Comparison of ENCODE assay signal across 13 mouse cellular contexts in the genomic region with DNA sequence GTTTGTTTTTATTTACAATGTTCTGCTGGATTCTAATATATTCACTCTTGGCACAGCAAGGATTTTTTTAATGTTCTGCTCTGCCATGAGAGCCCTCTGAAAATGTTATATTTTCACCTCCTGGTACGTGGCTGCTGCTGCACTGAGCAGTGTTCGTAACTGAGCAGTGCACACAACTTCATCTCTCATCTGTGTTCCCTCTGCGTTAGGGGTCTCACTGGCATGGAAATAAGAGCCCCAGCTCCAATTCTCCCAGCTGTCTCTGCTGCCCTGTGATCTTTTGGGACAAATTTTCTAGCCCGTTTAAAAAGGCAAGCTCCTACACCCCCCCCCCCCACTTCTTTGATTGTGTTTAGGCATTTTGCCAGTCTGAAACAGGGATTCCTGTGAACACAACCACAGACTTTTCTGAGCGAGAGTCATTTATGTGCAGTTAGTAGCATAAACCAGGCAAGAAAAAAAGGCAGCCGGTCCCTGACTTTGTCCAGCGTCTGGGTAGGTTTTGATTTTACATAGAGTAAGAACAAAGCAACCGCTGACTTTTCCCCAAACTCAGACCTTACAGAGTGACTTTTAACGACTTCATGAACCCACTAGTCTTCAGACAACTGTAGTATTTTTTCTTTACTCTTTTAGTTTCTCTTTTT. TPM values are rescaled to one million over a fixed set of nuclear protein-coding genes. Genes with fewer than 3 reads are reported as not detected.
DNase-seq lines count a peak whose midpoint lies in the region; ATAC-seq lines count a peak whose summit lies in the region.
"Had no signal": no experiment of that assay in that cellular context is flagged by ENCODE, and none has a peak within 500 bp of the region (broad histone marks: within the 10 kb centered on the region; RNA-seq: fewer than 3 reads in every experiment).

No protein-coding gene starts in this region.

- H3K36me3 ChIP-seq in hindbrain, embryonic 10.5 days: no peaks in the 10 kb centered on the region
- no peaks in the 10 kb centered on the region for H3K36me3 ChIP-seq in hindbrain, embryonic 11.5 days (ENCODE audit: control insufficient read depth, insufficient read depth, low read length)
- no peaks in the 10 kb centered on the region for H3K36me3 ChIP-seq in embryonic facial prominence, embryonic 14.5 days (ENCODE audit: control insufficient read depth, insufficient read depth, low read length)
- H3K36me3 ChIP-seq in midbrain, embryonic 14.5 days (ENCODE audit: control insufficient read depth, insufficient read depth, low read length): no peaks in the 10 kb centered on the region
- H3K36me3 ChIP-seq: liver, embryonic 13.5 days had no signal

- no peak for ATAC-seq in hindbrain, embryonic 11.5 days (ENCODE audit: low FRiP score)
- ATAC-seq in embryonic facial prominence, embryonic 14.5 days (ENCODE audit: low read depth): peak; percentile 76; the same call in 1 of the 2 replicates
- no peak; the same call in 1 of the 2 replicates for ATAC-seq in midbrain, embryonic 14.5 days (ENCODE audit: low FRiP score, low TSS enrichment)

- H3K4me2 ChIP-seq in hindbrain, embryonic 11.5 days (replicated peaks; ENCODE audit: low read depth, low read length): no peak overlapping the region
- H3K4me2 ChIP-seq in embryonic facial prominence, embryonic 14.5 days (ENCODE audit: low read depth, low read length): peak overlapping the region; percentile 49
- H3K4me2 ChIP-seq in midbrain, embryonic 14.5 days (ENCODE audit: low read length): peak overlapping the region; percentile 11; the same call in 1 of the 2 replicates
- H3K4me2 ChIP-seq: liver, embryonic 13.5 days had no signal

- peaks cover 6% of the 10 kb centered on the region; the same call in 1 of the 2 replicates for H3K4me1 ChIP-seq in hindbrain, embryonic 10.5 days (replicated peaks)
- no peaks in the 10 kb centered on the region for H3K4me1 ChIP-seq in hindbrain, embryonic 11.5 days (replicated peaks; ENCODE audit: control insufficient read depth, insufficient read depth, low read length)
- peaks cover 9% of the 10 kb centered on the region; the same call in 1 of the 2 replicates for H3K4me1 ChIP-seq in embryonic facial prominence, embryonic 14.5 days (ENCODE audit: control insufficient read depth, insufficient read depth, low read length)
- H3K4me1 ChIP-seq in midbrain, embryonic 14.5 days (ENCODE audit: control insufficient read depth, insufficient read depth, low read length): no peaks in the 10 kb centered on the region
- H3K4me1 ChIP-seq: liver, embryonic 13.5 days had no signal

- peak; percentile 7 for DNase-seq in hindbrain, embryonic 10.5 days (ENCODE audit: low spot score)
- no peak for DNase-seq in hindbrain, embryonic 11.5 days (ENCODE audit: low spot score)
- peak; percentile 72 for DNase-seq in embryonic facial prominence, embryonic 14.5 days (ENCODE audit: low spot score)
- DNase-seq in forelimb bud, embryonic 11.5 days (ENCODE audit: low read depth, low spot score): peak; percentile 44
- peak; percentile 48 for DNase-seq in midbrain, embryonic 14.5 days
- no peak for DNase-seq in c-Kit-positive CD71-positive TER-119-positive erythroid progenitor cells, embryonic 14.5 days (ENCODE audit: low spot score)
- DNase-seq in cerebellum, adult 9-11 months: no peak
- no peak for DNase-seq in frontal cortex, postnatal 36 days (ENCODE audit: low spot score in 2 of 2)
- DNase-seq: cerebellum, postnatal 25 days; gastrocnemius, postnatal 25 days; kidney, postnatal 36 days; liver, embryonic 13.5 days; spleen, adult 18-20 months had no signal

- no peak overlapping the region for H3K4me3 ChIP-seq in hindbrain, embryonic 10.5 days
- no peak overlapping the region for H3K4me3 ChIP-seq in hindbrain, embryonic 11.5 days (ENCODE audit: low read depth, low read length)
- H3K4me3 ChIP-seq in embryonic facial prominence, embryonic 14.5 days (ENCODE audit: low read depth, low read length): peak overlapping the region; percentile 20; the same call in 1 of the 2 replicates
- no peak overlapping the region for H3K4me3 ChIP-seq in midbrain, embryonic 14.5 days (replicated peaks; ENCODE audit: low read depth, low read length)
- H3K4me3 ChIP-seq: liver, embryonic 13.5 days had no signal

- 46% methylated on average over 9 of the region's 9 CpGs for WGBS in hindbrain, embryonic 10.5 days
- 41% methylated on average over 9 of the region's 9 CpGs for WGBS in hindbrain, embryonic 11.5 days
- WGBS in embryonic facial prominence, embryonic 14.5 days: 13% methylated on average over 9 of the region's 9 CpGs
- WGBS in midbrain, embryonic 14.5 days: 22% methylated on average over 9 of the region's 9 CpGs

- no peak overlapping the region for H3K27ac ChIP-seq in hindbrain, embryonic 10.5 days
- no peak overlapping the region for H3K27ac ChIP-seq in hindbrain, embryonic 11.5 days (ENCODE audit: low read depth, low read length)
- H3K27ac ChIP-seq in embryonic facial prominence, embryonic 14.5 days (replicated peaks; ENCODE audit: low read depth, low read length): peak overlapping the region; percentile 79
- no peak overlapping the region for H3K27ac ChIP-seq in midbrain, embryonic 14.5 days (replicated peaks; ENCODE audit: low read depth, low read length)
- H3K27ac ChIP-seq: liver, embryonic 13.5 days had no signal

- no peak overlapping the region for H3K9ac ChIP-seq in hindbrain, embryonic 11.5 days (ENCODE audit: low read depth, low read length)
- no peak overlapping the region for H3K9ac ChIP-seq in embryonic facial prominence, embryonic 14.5 days (ENCODE audit: low read depth, low read length)
- no peak overlapping the region for H3K9ac ChIP-seq in midbrain, embryonic 14.5 days (replicated peaks; ENCODE audit: low read length)
- H3K9ac ChIP-seq: liver, embryonic 13.5 days had no signal

- no peaks in the 10 kb centered on the region for H3K9me3 ChIP-seq in hindbrain, embryonic 10.5 days
- no peaks in the 10 kb centered on the region for H3K9me3 ChIP-seq in hindbrain, embryonic 11.5 days (ENCODE audit: control insufficient read depth, low read length)
- H3K9me3 ChIP-seq in embryonic facial prominence, embryonic 14.5 days (ENCODE audit: control insufficient read depth, low read length): no peaks in the 10 kb centered on the region
- no peaks in the 10 kb centered on the region for H3K9me3 ChIP-seq in midbrain, embryonic 14.5 days (ENCODE audit: control insufficient read depth, low read length)
- H3K9me3 ChIP-seq: liver, embryonic 13.5 days had no signal

- peaks cover 5% of the 10 kb centered on the region; the same call in 1 of the 2 replicates for H3K27me3 ChIP-seq in hindbrain, embryonic 10.5 days (ENCODE audit: insufficient read depth, poor library complexity, severe bottlenecking)
- H3K27me3 ChIP-seq in hindbrain, embryonic 11.5 days (ENCODE audit: control insufficient read depth, insufficient read depth, low read length): no peaks in the 10 kb centered on the region
- no peaks in the 10 kb centered on the region for H3K27me3 ChIP-seq in embryonic facial prominence, embryonic 14.5 days (replicated peaks; ENCODE audit: control insufficient read depth, insufficient read depth, low read length)
- no peaks in the 10 kb centered on the region for H3K27me3 ChIP-seq in midbrain, embryonic 14.5 days (ENCODE audit: control insufficient read depth, insufficient read depth, low read length)
- H3K27me3 ChIP-seq: liver, embryonic 13.5 days had no signal

RNA-seq across cellular contexts. Expression of a gene that starts 9.8 kb away (rescaled TPM):
- 30.4 and 35.2 TPM in 2 replicates for polyA plus RNA-seq in hindbrain, embryonic 10.5 days (2016; fragmentation: Nextera tagmentation; extraction: Ambion mirVana)
- polyA plus RNA-seq in hindbrain, embryonic 11.5 days (2014; fragmentation: Nextera tagmentation; extraction: Ambion mirVana): 44.4 and 50.6 TPM in 2 replicates
- polyA plus RNA-seq in embryonic facial prominence, embryonic 14.5 days (2014; fragmentation: Nextera tagmentation; extraction: Ambion mirVana): 52.5 and 63.5 TPM in 2 replicates
- polyA plus RNA-seq in midbrain, embryonic 14.5 days (2014; fragmentation: Nextera tagmentation; extraction: Ambion mirVana): 124 and 163 TPM in 2 replicates

Comparison
In these comparisons a context has a peak if more than half of its experiments do, and no peak if none do; other contexts are left out.
1. DNase-seq: peak in hindbrain, embryonic 10.5 days (single experiment), embryonic facial prominence, embryonic 14.5 days (single experiment), forelimb bud, embryonic 11.5 days (single experiment) and midbrain, embryonic 14.5 days (single experiment); none in hindbrain, embryonic 11.5 days (single experiment), c-Kit-positive CD71-positive TER-119-positive erythroid progenitor cells, embryonic 14.5 days (single experiment), cerebellum, adult 9-11 months (single experiment) and frontal cortex, postnatal 36 days (0 of 2).